Mouse (Mus musculus) erythroblast, embryonic 14.5 days (primary cell): ENCODE measurements around the gene Tas2r134.

ENCODE experiments used
- GATA1 ChIP-seq: IDR thresholded peaks from 2 replicates; pipeline ENCODE4 v1.6.1; 2012; ENCODE audit warnings: low read length, inconsistent platforms, mixed read lengths
- TAL1 ChIP-seq: IDR thresholded peaks from 3 replicates; pipeline ENCODE4 v1.6.1; 2012; ENCODE audit warnings: low read length, inconsistent platforms, mixed read lengths

GRCm38 (mm10) chr2:51610305-51610704 lies 17.0 kb upstream of the Tas2r134 start:
- TF ChIP-seq GATA1: no peak
- TF ChIP-seq TAL1: no peak
